Mouse (Mus musculus) lung, embryonic 14.5 days (tissue): ENCODE measurements around the gene Brd2. TPM values are rescaled to one million over a fixed set of nuclear protein-coding genes. Genes with fewer than 3 reads are reported as not detected.
A peak's percentile ranks its signal among the peaks of the same experiment; 100 is the strongest.

Source experiments
- ATAC-seq: fragments of 200-750 bp; cut with Nextera tagmentation; 2 replicates; pipeline ENCODE4 v1.8.0; 2017; ENCODE audit warnings: mild to moderate bottlenecking, moderate TSS enrichment, moderate library complexity; ENCODE audit not compliant: insufficient read depth
- DNase-seq: peaks from one replicate; pipeline ENCODE4 v3.0.0-alpha.2; 2015
- H3K27ac ChIP-seq: fragments of 300-500 bp; sonication (generic); 2 replicates; pipeline ENCODE4 v1.5.1; 2014; ENCODE audit warnings: low read depth, mild to moderate bottlenecking, moderate library complexity
- H3K27me3 ChIP-seq: fragments of 300-500 bp; sonication (generic); 2 replicates; pipeline ENCODE4 v1.6.1; 2014; ENCODE audit warnings: low read length, control low read depth; ENCODE audit not compliant: insufficient read depth
- H3K36me3 ChIP-seq: fragments of 300-500 bp; sonication (generic); 2 replicates; pipeline ENCODE4 v1.6.1; 2014; ENCODE audit warnings: control low read depth; ENCODE audit not compliant: insufficient read depth
- H3K4me1 ChIP-seq: fragments of 300-500 bp; sonication (generic); 2 replicates; pipeline ENCODE4 v1.6.1; 2014; ENCODE audit warnings: antibody characterized with exemption, control low read depth; ENCODE audit not compliant: insufficient read depth
- H3K4me2 ChIP-seq: fragments of 300-500 bp; sonication (generic); 2 replicates; pipeline ENCODE4 v1.6.1; 2014; ENCODE audit warnings: mild to moderate bottlenecking
- H3K4me3 ChIP-seq: fragments of 300-500 bp; sonication (generic); 2 replicates; pipeline ENCODE4 v1.5.1; 2014; ENCODE audit warnings: low read depth, low read length
- H3K9ac ChIP-seq: fragments of 300-500 bp; sonication (generic); 2 replicates; pipeline ENCODE4 v1.6.1; 2014
- H3K9me3 ChIP-seq: fragments of 300-500 bp; sonication (generic); 2 replicates; pipeline ENCODE4 v1.6.1; 2016; ENCODE audit warnings: low read depth, low read length, control low read depth
- CTCF ChIP-seq: IDR thresholded peaks from 2 replicates; pipeline ENCODE4 v1.5.1; 2016; ENCODE audit warnings: antibody characterized with exemption, low read depth
- whole genome bisulfite sequencing: fragments of 180-500 bp; shearing (Covaris S2); extraction: QIAGEN DNeasy Blood & Tissue Kit; methylation state at CpG from one replicate; pipeline ENCODE4 v1.1.7; 2014; 5-methylcytosine and 5-hydroxymethylcytosine counted together
- polyA plus RNA-seq: library from polyadenylated mRNA; unstranded; fragments of >200 nt; fragmentation: Nextera tagmentation; extraction: Ambion mirVana; gene quantifications from 2 replicates; pipeline ENCODE4 v1.2.1, GENCODE M21; 2014

Brd2 gene
- polyA plus RNA-seq, 1 experiment from 2014 or later = 153 TPM

DNA sequence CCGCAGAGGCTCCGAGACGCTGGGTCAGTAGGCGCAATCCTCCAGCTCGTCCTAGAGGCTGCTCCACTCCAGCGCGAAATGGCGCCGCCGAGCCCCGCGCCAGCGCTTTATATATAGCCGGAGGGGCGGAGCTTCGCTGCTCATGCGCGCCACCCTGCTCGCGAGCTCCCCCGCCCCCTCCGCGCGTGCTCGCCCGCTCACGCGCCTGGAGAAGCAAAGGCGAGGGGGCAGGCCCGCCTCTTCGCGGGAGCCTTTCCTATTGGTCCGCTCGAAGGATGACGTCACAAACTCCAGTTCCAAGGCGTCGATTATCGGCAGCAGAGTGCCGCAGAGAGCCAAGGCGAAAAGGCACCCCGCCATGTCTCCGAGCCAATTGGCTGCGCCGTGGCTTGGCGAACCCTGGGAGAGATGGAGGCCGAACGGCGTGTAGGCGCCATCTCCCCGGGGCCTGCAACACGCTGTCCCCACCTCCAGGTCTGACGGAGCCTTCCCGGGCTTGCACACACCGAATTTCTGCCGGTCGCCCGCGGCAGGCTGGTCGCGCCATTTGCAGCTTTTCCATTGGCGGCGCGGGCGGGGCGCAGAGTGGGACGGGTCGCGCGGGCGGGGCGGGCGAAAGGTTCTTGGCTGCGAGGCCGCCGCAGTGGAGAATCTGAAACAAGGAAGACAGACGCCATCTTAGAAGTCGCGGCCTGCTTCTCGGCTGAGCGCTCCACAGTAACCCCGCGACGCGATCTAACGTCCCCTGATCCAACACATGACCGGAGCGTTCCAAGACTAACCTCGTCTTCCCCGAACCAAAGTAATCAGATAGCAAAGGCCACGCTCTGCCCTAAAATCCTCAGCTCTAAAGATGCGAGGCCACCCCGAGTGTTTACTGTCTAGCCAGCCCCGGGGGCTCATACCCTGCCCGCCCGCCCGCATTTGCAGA, 2.9 kb downstream of the Brd2 start, which contains the start of gene H2-DMa:
Gene H2-DMa, plus strand, starts transcription at position 293 of the 931 bp plus-strand sequence.
- H3K27ac ChIP-seq = peak within 1 kb of the TSS; percentile 100
- H3K4me1 ChIP-seq = 0 out of 2 replicates have a peak, but pooled peaks cover 5% of the 10 kb centered on the region
- H3K9ac ChIP-seq = peak within 1 kb of the TSS; percentile 94
- TF ChIP-seq CTCF = no peak
- H3K36me3 ChIP-seq = peaks cover 48% of the 10 kb centered on the region
- WGBS = under 1% methylated on average over 96 of the region's 96 CpGs
- no peaks in the 10 kb centered on the region for H3K9me3 ChIP-seq
- no peaks in the 10 kb centered on the region for H3K27me3 ChIP-seq
- ATAC-seq = peak; percentile 68
- peak within 1 kb of the TSS; percentile 99 for H3K4me2 ChIP-seq
- peak; percentile 100 for DNase-seq
- H3K4me3 ChIP-seq = peak within 1 kb of the TSS; percentile 100

DNA sequence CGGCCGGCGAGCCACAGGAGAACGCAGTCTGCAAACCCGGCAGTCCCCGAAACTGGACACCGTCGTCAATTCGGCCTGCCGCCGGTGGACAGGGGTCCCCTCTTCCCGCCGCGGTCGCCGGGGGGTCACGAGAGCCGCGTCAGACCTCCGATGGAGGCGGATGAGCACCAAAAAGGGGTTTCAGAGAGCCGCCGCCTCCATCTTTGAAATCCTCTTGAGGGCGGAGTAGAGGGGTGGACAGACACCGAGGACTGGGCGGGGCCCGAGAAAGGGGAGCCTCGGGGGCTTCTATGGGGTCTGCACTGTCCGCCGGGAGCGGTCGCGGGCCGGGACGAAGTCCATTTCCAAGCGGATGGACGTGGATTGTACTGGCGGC, 3.6 kb downstream of the Brd2 start:
- peak overlapping the region; percentile 100 for H3K27ac ChIP-seq
- no peak for ATAC-seq
- WGBS = 3% methylated on average over 38 of the region's 38 CpGs

GRCm38 (mm10) chr17:34118113-34118872, 4.1 kb downstream of the Brd2 start:
- Histone ChIP-seq H3K27ac (peak overlapping the region; percentile 100), H3K4me1 (0 out of 2 replicates have a peak, but pooled peaks cover 5% of the 10 kb centered on the region), H3K27me3 (no peaks in the 10 kb centered on the region), H3K4me3 (peak overlapping the region; percentile 100), H3K9me3 (no peaks in the 10 kb centered on the region), H3K9ac (peak overlapping the region; percentile 94), H3K36me3 (peaks cover 60% of the 10 kb centered on the region), H3K4me2 (peak overlapping the region; percentile 99)
- 1% methylated on average over 67 of the region's 67 CpGs for WGBS
- DNase-seq (peak; percentile 50), ATAC-seq (no peak)
- TF ChIP-seq CTCF = no peak

More for the DNA sequence above, 3.6 kb downstream of the Brd2 start:
- Histone ChIP-seq H3K9ac (peak overlapping the region; percentile 94), H3K27me3 (no peaks in the 10 kb centered on the region), H3K4me3 (peak overlapping the region; percentile 100), H3K4me2 (peak overlapping the region; percentile 99), H3K36me3 (peaks cover 55% of the 10 kb centered on the region), H3K4me1 (0 out of 2 replicates have a peak, but pooled peaks cover 5% of the 10 kb centered on the region), H3K9me3 (no peaks in the 10 kb centered on the region)
- DNase-seq = no peak
- TF ChIP-seq CTCF = 0 out of 2 replicates have a peak, but pooled peaks have one; percentile 6

DNA sequence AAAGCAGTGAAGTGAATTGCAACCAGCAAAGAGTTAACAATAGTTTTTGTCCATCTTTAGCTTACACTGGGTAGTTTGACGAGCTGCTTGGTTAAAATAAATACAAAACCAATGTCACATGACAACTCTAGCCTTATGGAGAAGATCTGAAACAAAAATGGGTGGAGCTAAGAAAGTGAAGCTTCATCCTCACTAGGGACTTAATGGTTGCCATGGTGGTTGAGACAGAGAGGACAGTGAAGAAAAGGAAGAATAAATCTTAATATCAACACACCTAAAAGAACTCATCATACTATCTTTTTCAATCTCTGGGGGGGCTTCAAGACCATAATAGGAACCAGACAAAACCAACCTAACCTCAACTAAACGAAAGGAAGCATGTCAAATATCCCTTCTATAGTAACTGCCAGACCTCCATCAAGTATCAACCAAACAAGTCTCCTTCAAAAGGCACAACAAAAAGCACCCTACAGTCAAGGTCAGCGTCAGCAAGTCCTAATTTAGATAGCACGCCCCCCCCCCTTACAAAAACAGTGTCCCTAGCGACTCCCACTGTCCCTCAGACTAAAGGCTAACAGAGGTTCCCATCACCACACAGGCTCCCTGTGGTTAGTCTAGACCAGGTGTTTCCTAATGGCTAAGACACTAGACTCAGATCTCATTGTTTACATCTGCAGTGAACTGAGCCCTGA, 4.9 kb downstream of the Brd2 start:
- Histone ChIP-seq H3K4me1 (0 out of 2 replicates have a peak, but pooled peaks cover 5% of the 10 kb centered on the region), H3K27me3 (no peaks in the 10 kb centered on the region), H3K27ac (no peak overlapping the region), H3K4me2 (peak overlapping the region; percentile 99), H3K4me3 (peak overlapping the region; percentile 100), H3K9me3 (no peaks in the 10 kb centered on the region), H3K36me3 (peaks cover 67% of the 10 kb centered on the region), H3K9ac (peak overlapping the region; percentile 94)
- DNase-seq (peak; percentile 63), ATAC-seq (no peak)
- WGBS = under 1% methylated on average over 5 of the region's 5 CpGs
- no peak for TF ChIP-seq CTCF

DNA sequence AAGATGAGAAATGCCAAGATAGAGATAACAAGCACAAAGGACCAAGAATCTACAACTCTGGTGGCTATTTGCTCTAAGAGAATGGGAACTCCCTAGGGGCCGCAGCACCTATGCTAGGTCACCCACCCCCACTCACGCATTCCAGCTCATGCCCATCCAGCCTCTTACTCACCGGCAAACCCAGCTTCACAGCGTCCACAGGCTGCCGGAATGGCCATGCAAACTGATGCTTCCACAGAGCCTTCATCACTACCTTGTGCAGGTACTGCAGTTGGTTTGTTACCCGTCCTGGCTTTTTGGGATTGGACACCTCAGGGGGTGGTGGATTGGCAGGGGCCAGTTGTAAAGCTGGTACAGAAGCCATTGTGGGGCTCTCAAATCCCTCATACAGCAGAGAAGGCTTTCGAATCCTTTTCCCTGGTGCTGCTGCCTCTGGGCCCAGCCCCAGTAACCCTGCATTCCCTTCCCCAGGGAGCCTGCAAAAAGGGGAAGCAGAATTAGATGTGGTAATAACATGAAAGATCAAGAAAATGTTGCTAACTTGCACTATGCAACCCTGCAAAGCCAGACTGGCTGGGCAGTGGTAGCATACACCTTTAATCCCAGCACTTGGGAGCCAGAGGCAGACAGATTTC, 5.6 kb downstream of the Brd2 start:
- DNase-seq = no peak
- Histone ChIP-seq H3K27me3 (no peaks in the 10 kb centered on the region), H3K4me2 (peak overlapping the region; percentile 99), H3K9ac (peak overlapping the region; percentile 94), H3K36me3 (peaks cover 75% of the 10 kb centered on the region), H3K4me3 (peak overlapping the region; percentile 100), H3K4me1 (0 out of 2 replicates have a peak, but pooled peaks cover 5% of the 10 kb centered on the region), H3K9me3 (no peaks in the 10 kb centered on the region), H3K27ac (no peak overlapping the region)
- TF ChIP-seq CTCF = no peak
- ATAC-seq = no peak
- 19% methylated on average over 7 of the region's 7 CpGs for WGBS

- no peak for ATAC-seq
- 93% methylated on average over 7 of the region's 7 CpGs for WGBS
- DNase-seq = no peak
- TF ChIP-seq CTCF = no peak
- no peaks in the 10 kb centered on the region for H3K9me3 ChIP-seq
- H3K4me1 ChIP-seq = 0 out of 2 replicates have a peak, but pooled peaks cover 5% of the 10 kb centered on the region
- H3K4me2 ChIP-seq = no peak overlapping the region
- no peak overlapping the region for H3K9ac ChIP-seq
- peaks cover 99% of the 10 kb centered on the region for H3K36me3 ChIP-seq
- no peak overlapping the region for H3K27ac ChIP-seq
- no peak overlapping the region for H3K4me3 ChIP-seq
- H3K27me3 ChIP-seq = no peaks in the 10 kb centered on the region
These were observed 8.3 kb downstream of the Brd2 start for GRCm38 (mm10) chr17:34114114-34114513.
